Mouse (Mus musculus): ENCODE measurements around the gene Foxi2. TPM values are rescaled to one million over a fixed set of nuclear protein-coding genes. Genes with fewer than 3 reads are reported as not detected.

The Foxi2 gene
- total RNA-seq, 2 experiments from 2014 or later: not detected

Other genes starting within 250 kb of the Foxi2 start
- not detected in 2 replicates for gene Nps, start 151.6 kb upstream of the Foxi2 start, total RNA-seq (2015)
- not detected in 2 replicates for gene Nps, start 151.6 kb upstream of the Foxi2 start, total RNA-seq (2017)
- gene Clrn3, start 118.3 kb downstream of the Foxi2 start, total RNA-seq (2015): 0.07 TPM in 1 of 2 replicates, not detected in the other
- not detected in 2 replicates for gene Clrn3, start 118.3 kb downstream of the Foxi2 start, total RNA-seq (2017)
- gene Ptpre, start 127.2 kb downstream of the Foxi2 start, total RNA-seq (2015): 61.4 and 74.2 TPM in 2 replicates
- 49.6 and 59.1 TPM in 2 replicates for gene Ptpre, start 127.2 kb downstream of the Foxi2 start, total RNA-seq (2017)

Measured in megakaryocyte progenitor cell, adult 5-6 weeks (primary cell).